Mouse (Mus musculus) C2C12 (cell line): Measurements from ENCODE around the gene Gm20388.

Experiments
- CEBPB ChIP-seq: IDR thresholded peaks from one replicate; pipeline ENCODE4 v1.6.1; 2011; ENCODE audit warnings: low read depth, mild to moderate bottlenecking, control low read depth, moderate library complexity
- CTCF ChIP-seq: IDR thresholded peaks from one replicate; pipeline ENCODE4 v1.5.1; 2011; ENCODE audit not compliant: control insufficient read depth, insufficient read depth, insufficient read length
- FOSL1 ChIP-seq: IDR thresholded peaks from one replicate; pipeline ENCODE4 v1.8.0; 2011; ENCODE audit warnings: mild to moderate bottlenecking, low read length; ENCODE audit not compliant: poor library complexity, insufficient read depth, severe bottlenecking
- MAX ChIP-seq: IDR thresholded peaks from one replicate; pipeline ENCODE4 v1.6.1; 2011; ENCODE audit warnings: mild to moderate bottlenecking, control low read depth
- MYOD1 ChIP-seq: IDR thresholded peaks from one replicate; pipeline ENCODE4 v1.6.1; 2011; ENCODE audit warnings: low read depth; ENCODE audit not compliant: control insufficient read depth, insufficient read length
- MYOG ChIP-seq: IDR thresholded peaks from one replicate; pipeline ENCODE4 v1.6.1; 2011; ENCODE audit not compliant: control insufficient read depth, insufficient read length; ENCODE audit errors: extremely low read depth
- USF1 ChIP-seq: IDR thresholded peaks from one replicate; pipeline ENCODE4 v1.6.1; 2011; ENCODE audit warnings: low read depth, mild to moderate bottlenecking, control low read depth, moderate library complexity

- no peak for TF ChIP-seq USF1
- no peak for TF ChIP-seq CTCF
- TF ChIP-seq MAX: no peak
- no peak for TF ChIP-seq CEBPB
- no peak for TF ChIP-seq MYOG
- TF ChIP-seq MYOD1: no peak
- TF ChIP-seq FOSL1: no peak
These were observed 2037.9 kb downstream of the Gm20388 start for GRCm38 (mm10) chr8:121948321-121949145.
